Mouse (Mus musculus): Measurements from ENCODE around the gene Tacr2.

- no peak for TF ChIP-seq POLR2A (IDR thresholded peaks at IDR 0.05; ENCODE audit: control insufficient read depth, extremely low read depth, insufficient read depth, low read length, poor library complexity)
- TF ChIP-seq CTCF (IDR thresholded peaks at IDR 0.05; ENCODE audit: borderline replicate concordance, control insufficient read depth, extremely low read depth, insufficient read depth, low read length, poor library complexity): no peak
Measured at GRCm38 (mm10) chr10:62238688-62239087, 13.6 kb upstream of the Tacr2 start.

Data from thymus, adult 2 months (tissue).